Comparison of ENCODE assay signal across 8 mouse cellular contexts in the genomic region with DNA sequence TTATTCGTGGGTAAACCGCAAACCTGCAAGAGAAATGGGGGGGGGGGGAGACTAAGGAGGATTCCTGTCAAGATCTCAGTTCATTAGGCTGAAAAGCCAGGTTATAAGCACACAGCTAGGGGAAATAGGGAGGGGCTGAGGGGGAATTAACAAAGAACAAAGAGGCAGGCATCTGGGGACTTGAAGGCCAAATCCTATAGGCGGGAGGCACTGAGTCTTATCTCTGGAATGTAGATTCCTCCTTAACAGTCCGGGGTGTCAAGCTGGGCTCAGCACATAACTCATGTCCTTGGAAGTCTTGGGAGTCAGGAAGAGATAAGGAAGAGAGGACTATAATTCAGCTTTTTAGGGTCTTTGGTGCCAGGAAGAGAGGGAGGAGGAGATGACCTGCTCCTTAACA. TPM values are rescaled to one million over a fixed set of nuclear protein-coding genes. Genes with fewer than 3 reads are reported as not detected.
DNase-seq lines count a peak whose midpoint lies in the region; ATAC-seq and TF ChIP-seq lines count a peak whose summit lies in the region.
"Not testable (repeated sequence)": the region's sequence is repeated elsewhere in the genome, so short reads cannot be mapped to it uniquely, and the experiment has no call there.
"Had no signal": no experiment of that assay in that cellular context is flagged by ENCODE, and none has a peak within 500 bp of the region (broad histone marks: within the 10 kb centered on the region; RNA-seq: fewer than 3 reads in every experiment).

No protein-coding gene starts in this region.

- not testable (repeated sequence) for TF ChIP-seq CTCF in ES-Bruce4 (IDR thresholded peaks at IDR 0.05; ENCODE audit: low read depth, low read length); heart, postnatal 0 days (IDR thresholded peaks at IDR 0.05; ENCODE audit: low read depth)

- peaks cover 24% of the 10 kb centered on the region for H3K9me3 ChIP-seq in ES-Bruce4 (replicated peaks; ENCODE audit: control insufficient read depth, insufficient read depth, low read length, poor library complexity, severe bottlenecking)
- not testable (repeated sequence) for H3K9me3 ChIP-seq in heart, embryonic 13.5 days; heart, postnatal 0 days (replicated peaks; ENCODE audit: control insufficient read depth, low read length)

- H3K27ac ChIP-seq in ES-Bruce4 (ENCODE audit: insufficient read depth, low read length), result peak overlapping the region; percentile 33; the same call in 1 of the 2 replicates
- peak overlapping the region; percentile 63 for H3K27ac ChIP-seq in heart, embryonic 13.5 days (replicated peaks)
- 0 out of 2 replicates have a peak overlapping the region, but pooled peaks have one; percentile 38 for H3K27ac ChIP-seq in heart, postnatal 0 days (ENCODE audit: low read depth)

- H3K4me3 ChIP-seq in ES-Bruce4 (ENCODE audit: low read depth, low read length); heart, embryonic 13.5 days; heart, postnatal 0 days (ENCODE audit: low read depth, low read length): not testable (repeated sequence)

- DNase-seq in ZHBTc4 (ENCODE audit: low read depth, low spot score), result peak; percentile 85
- peak; percentile 86 for DNase-seq in heart, adult 11 months
- DNase-seq in heart, postnatal 0 days (ENCODE audit: low spot score), result peak; percentile 29
- peak; percentile 23 for DNase-seq in lung, postnatal 10 days
- DNase-seq in yolk sac, embryonic 10.5 days (ENCODE audit: low spot score), result peak; percentile 42

- not testable (repeated sequence) for TF ChIP-seq EP300 in ES-Bruce4 (IDR thresholded peaks at IDR 0.05; ENCODE audit: insufficient read depth, low read depth, low read length); heart, postnatal 0 days (IDR thresholded peaks at IDR 0.05; ENCODE audit: low read depth)

- not testable (repeated sequence) for H3K36me3 ChIP-seq in ES-Bruce4 (ENCODE audit: control insufficient read depth, insufficient read depth, low read length, poor library complexity, severe bottlenecking); heart, postnatal 0 days (replicated peaks; ENCODE audit: control insufficient read depth, insufficient read depth, low read length)
- H3K36me3 ChIP-seq in heart, embryonic 13.5 days, result peaks cover 37% of the 10 kb centered on the region

- H3K9ac ChIP-seq in ES-Bruce4 (ENCODE audit: low read depth, poor library complexity, severe bottlenecking); heart, embryonic 13.5 days; heart, postnatal 0 days (replicated peaks; ENCODE audit: low read depth, low read length): not testable (repeated sequence)

- not testable (repeated sequence) for ATAC-seq in heart, embryonic 13.5 days (ENCODE audit: extremely low read depth, insufficient number of reproducible peaks, low FRiP score, low TSS enrichment)
- ATAC-seq in heart, postnatal 0 days (ENCODE audit: insufficient read depth, low read depth), result peak; percentile 39; the same call in 1 of the 2 replicates

- not testable (repeated sequence) for H3K4me2 ChIP-seq in heart, embryonic 13.5 days; heart, postnatal 0 days (ENCODE audit: low read depth, low read length)

- WGBS in heart, embryonic 13.5 days, result 18% methylated on average over 4 of the region's 4 CpGs
- WGBS in heart, postnatal 0 days, result 21% methylated on average over 4 of the region's 4 CpGs

- TF ChIP-seq POLR2A in ES-Bruce4 (IDR thresholded peaks at IDR 0.05; ENCODE audit: insufficient read depth, low read length), result not testable (repeated sequence)

- H3K4me1 ChIP-seq in ES-Bruce4 (ENCODE audit: control insufficient read depth, insufficient read depth, low read length), result not testable (repeated sequence)
- H3K4me1 ChIP-seq in heart, embryonic 13.5 days, result peaks cover 59% of the 10 kb centered on the region
- peaks cover 20% of the 10 kb centered on the region for H3K4me1 ChIP-seq in heart, postnatal 0 days (ENCODE audit: control insufficient read depth, insufficient read depth)

- H3K27me3 ChIP-seq in ES-Bruce4 (ENCODE audit: control insufficient read depth, insufficient read depth, low read length, poor library complexity, severe bottlenecking); heart, embryonic 13.5 days (replicated peaks); heart, postnatal 0 days (ENCODE audit: control insufficient read depth, insufficient read depth, low read length): not testable (repeated sequence)

RNA-seq across cellular contexts. Expression of a gene that starts 13.7 kb away (rescaled TPM):
- polyA plus RNA-seq in ES-Bruce4 (2011; ENCODE audit: insufficient read depth, insufficient read length, low read depth, missing spikeins), result 72.0 and 72.3 TPM in 2 replicates
- polyA plus RNA-seq in heart, embryonic 13.5 days (2015; fragmentation: Nextera tagmentation; extraction: Ambion mirVana), result 46.9 and 49.9 TPM in 2 replicates
- 41.7 and 54.5 TPM in 2 replicates for total RNA-seq in heart, postnatal 0 days (2014; rRNA removed; ENCODE audit: low replicate concordance)
- 31.3 TPM in 2 replicates for polyA plus RNA-seq in heart, postnatal 0 days (2015; fragmentation: Nextera tagmentation; extraction: Ambion mirVana)

RNA-seq across cellular contexts. Expression of a gene that starts 56.4 kb away (rescaled TPM):
- 2.4 and 2.6 TPM in 2 replicates for polyA plus RNA-seq in ES-Bruce4 (2011; ENCODE audit: insufficient read depth, insufficient read length, low read depth, missing spikeins)
- 1.4 and 1.5 TPM in 2 replicates for polyA plus RNA-seq in heart, embryonic 13.5 days (2015; fragmentation: Nextera tagmentation; extraction: Ambion mirVana)
- total RNA-seq in heart, postnatal 0 days (2014; rRNA removed; ENCODE audit: low replicate concordance), result 1.1 and 3.5 TPM in 2 replicates
- 1.1 TPM in 2 replicates for polyA plus RNA-seq in heart, postnatal 0 days (2015; fragmentation: Nextera tagmentation; extraction: Ambion mirVana)
- total RNA-seq: gastrocnemius, adult 18-20 months had no signal

Comparison
In these comparisons a context has a peak if more than half of its experiments do, and no peak if none do; other contexts are left out.
1. DNase-seq: peak in every context shown above with its lines; median percentile 86 in heart, adult 11 months; 85 in ZHBTc4; 42 in yolk sac, embryonic 10.5 days; 29 in heart, postnatal 0 days; 23 in lung, postnatal 10 days.